Mouse (Mus musculus): ENCODE results near the gene Dnaaf3. TPM values are rescaled to one million over a fixed set of nuclear protein-coding genes. Genes with fewer than 3 reads are reported as not detected.

Dnaaf3 gene
- total RNA-seq, 2 experiments from 2014 or later, result 0.23 to 1.6 TPM

Other genes starting within 250 kb of the Dnaaf3 start
- 6.5 TPM in 1 of 2 replicates, not detected in the other for gene Ncr1, start 194.7 kb downstream of the Dnaaf3 start, total RNA-seq (2014; fragmentation: Nextera tagmentation)
- gene Ncr1, start 194.7 kb downstream of the Dnaaf3 start, total RNA-seq (2017), result 1.6 and 30.8 TPM in 2 replicates
- not detected in 2 replicates for gene Gp6, start 134.7 kb downstream of the Dnaaf3 start, total RNA-seq (2014; fragmentation: Nextera tagmentation)
- 0.28 and 0.57 TPM in 2 replicates for gene Gp6, start 134.7 kb downstream of the Dnaaf3 start, total RNA-seq (2017)
- gene Rdh13, start 86.8 kb downstream of the Dnaaf3 start, total RNA-seq (2014; fragmentation: Nextera tagmentation), result 8.3 and 13.6 TPM in 2 replicates
- 14.7 and 17.3 TPM in 2 replicates for gene Rdh13, start 86.8 kb downstream of the Dnaaf3 start, total RNA-seq (2017)
- gene Eps8l1, start 71.8 kb downstream of the Dnaaf3 start, total RNA-seq (2014; fragmentation: Nextera tagmentation), result 4.8 and 6.7 TPM in 2 replicates
- 0.89 and 5.0 TPM in 2 replicates for gene Eps8l1, start 71.8 kb downstream of the Dnaaf3 start, total RNA-seq (2017)
- 118 and 125 TPM in 2 replicates for gene Ppp1r12c, start 30.8 kb downstream of the Dnaaf3 start, total RNA-seq (2014; fragmentation: Nextera tagmentation)
- gene Ppp1r12c, start 30.8 kb downstream of the Dnaaf3 start, total RNA-seq (2017), result 85.0 and 96.2 TPM in 2 replicates
- gene Tnnt1, start 16.1 kb downstream of the Dnaaf3 start, total RNA-seq (2014; fragmentation: Nextera tagmentation), result 1.4 TPM in 1 of 2 replicates, not detected in the other
- 0.95 and 3.0 TPM in 2 replicates for gene Tnnt1, start 16.1 kb downstream of the Dnaaf3 start, total RNA-seq (2017)
- 2.1 and 10.2 TPM in 2 replicates for gene Tnni3, start 8.2 kb downstream of the Dnaaf3 start, total RNA-seq (2014; fragmentation: Nextera tagmentation)
- gene Tnni3, start 8.2 kb downstream of the Dnaaf3 start, total RNA-seq (2017), result 2.4 TPM in 1 of 2 replicates, not detected in the other
- 0.42 TPM in 1 of 2 replicates, not detected in the other for gene Syt5, start 15.1 kb upstream of the Dnaaf3 start, total RNA-seq (2014; fragmentation: Nextera tagmentation)
- gene Syt5, start 15.1 kb upstream of the Dnaaf3 start, total RNA-seq (2017), result not detected in 2 replicates
- not detected in 2 replicates for gene Ptprh, start 71.6 kb upstream of the Dnaaf3 start, total RNA-seq (2014; fragmentation: Nextera tagmentation)
- gene Ptprh, start 71.6 kb upstream of the Dnaaf3 start, total RNA-seq (2017), result 0.46 TPM in 1 of 2 replicates, not detected in the other
- 17.6 and 19.4 TPM in 2 replicates for gene Tmem86b, start 99.0 kb upstream of the Dnaaf3 start, total RNA-seq (2014; fragmentation: Nextera tagmentation)
- 7.7 and 15.6 TPM in 2 replicates for gene Tmem86b, start 99.0 kb upstream of the Dnaaf3 start, total RNA-seq (2017)
- gene Ppp6r1, start 126.6 kb upstream of the Dnaaf3 start, total RNA-seq (2014; fragmentation: Nextera tagmentation), result 81.4 and 118 TPM in 2 replicates
- gene Ppp6r1, start 126.6 kb upstream of the Dnaaf3 start, total RNA-seq (2017), result 82.5 and 90.9 TPM in 2 replicates
- 69.0 and 77.0 TPM in 2 replicates for gene Hspbp1, start 152.6 kb upstream of the Dnaaf3 start, total RNA-seq (2014; fragmentation: Nextera tagmentation)
- 44.9 and 47.4 TPM in 2 replicates for gene Hspbp1, start 152.6 kb upstream of the Dnaaf3 start, total RNA-seq (2017)
- not detected in 2 replicates for gene Brsk1, start 158.2 kb upstream of the Dnaaf3 start, total RNA-seq (2014; fragmentation: Nextera tagmentation)
- not detected in 2 replicates for gene Brsk1, start 158.2 kb upstream of the Dnaaf3 start, total RNA-seq (2017)
- gene Tmem150b, start 192.8 kb upstream of the Dnaaf3 start, total RNA-seq (2014; fragmentation: Nextera tagmentation), result not detected in 2 replicates
- gene Tmem150b, start 192.8 kb upstream of the Dnaaf3 start, total RNA-seq (2017), result 0.33 and 1.1 TPM in 2 replicates
- 75.8 and 96.3 TPM in 2 replicates for gene Kmt5c, start 207.7 kb upstream of the Dnaaf3 start, total RNA-seq (2014; fragmentation: Nextera tagmentation)
- gene Kmt5c, start 207.7 kb upstream of the Dnaaf3 start, total RNA-seq (2017), result 25.6 and 52.4 TPM in 2 replicates
- 279 and 377 TPM in 2 replicates for gene Cox6b2, start 220.6 kb upstream of the Dnaaf3 start, total RNA-seq (2014; fragmentation: Nextera tagmentation)
- gene Cox6b2, start 220.6 kb upstream of the Dnaaf3 start, total RNA-seq (2017), result 151 and 283 TPM in 2 replicates
- gene Fam71e2, start 238.8 kb upstream of the Dnaaf3 start, total RNA-seq (2014; fragmentation: Nextera tagmentation), result not detected in 2 replicates
- not detected in 2 replicates for gene Fam71e2, start 238.8 kb upstream of the Dnaaf3 start, total RNA-seq (2017)

Measured in megakaryocyte-erythroid progenitor cell, adult 5-6 weeks (primary cell).